Mouse (Mus musculus) MEL (cell line): ENCODE measurements around the gene Fam221b. TPM values are rescaled to one million over a fixed set of nuclear protein-coding genes. Genes with fewer than 3 reads are reported as not detected.

Experiments
- DNase-seq: peaks from one replicate; pipeline ENCODE4 v3.0.0; 2011; ENCODE audit warnings: low read depth, low spot score
- H3K27ac ChIP-seq: 2 replicates; pipeline ENCODE4 v1.5.1; 2012; ENCODE audit warnings: low read depth, mild to moderate bottlenecking, control low read depth, low read length, moderate library complexity; ENCODE audit not compliant: control insufficient read depth
- H3K27me3 ChIP-seq, 2 experiments: fragments of 150-350 bp in 1 of 2; sonication (generic) in 1 of 2; 2 replicates each; pipeline ENCODE4 v1.6.1; 2012; ENCODE audit warnings: low read length in 2 of 2, mild to moderate bottlenecking in 2 of 2, improper control_type of control experiment in 1 of 2, moderate library complexity in 1 of 2; ENCODE audit not compliant: insufficient read depth in 2 of 2, control insufficient read depth in 1 of 2
- H3K36me3 ChIP-seq, 2 experiments: 2 replicates each; pipeline ENCODE4 v1.6.1; 2012 to 2014; ENCODE audit warnings: low read length in 2 of 2, improper control_type of control experiment in 1 of 2, inconsistent platforms in 1 of 2, mild to moderate bottlenecking in 1 of 2; ENCODE audit not compliant: insufficient read depth in 2 of 2, control insufficient read depth in 1 of 2
- H3K4me1 ChIP-seq, 2 experiments: fragments of 150-350 bp in 1 of 2; sonication (generic) in 1 of 2; 2 replicates each; pipeline ENCODE4 v1.6.1; 2012; ENCODE audit warnings: low read length in 2 of 2, improper control_type of control experiment in 1 of 2, mild to moderate bottlenecking in 1 of 2; ENCODE audit not compliant: insufficient read depth in 2 of 2, control insufficient read depth in 1 of 2
- H3K4me3 ChIP-seq, 2 experiments: fragments of 150-350 bp in 1 of 2; sonication (generic) in 1 of 2; 2 replicates each; pipeline ENCODE4 v1.5.1; 2012; ENCODE audit warnings: low read depth in 2 of 2, low read length in 2 of 2, mild to moderate bottlenecking in 2 of 2, moderate library complexity in 2 of 2, control low read depth in 1 of 2, improper control_type of control experiment in 1 of 2; ENCODE audit not compliant: control insufficient read depth in 1 of 2, insufficient read depth in 1 of 2
- H3K79me2 ChIP-seq: 2 replicates; pipeline ENCODE4 v1.6.1; 2012; ENCODE audit warnings: mild to moderate bottlenecking, low read length, moderate library complexity; ENCODE audit not compliant: control insufficient read depth, poor library complexity, insufficient read depth
- H3K9ac ChIP-seq: 2 replicates; pipeline ENCODE4 v1.6.1; 2012; ENCODE audit warnings: low read depth, mild to moderate bottlenecking, control low read depth, low read length, moderate library complexity; ENCODE audit not compliant: control insufficient read depth, poor library complexity, severe bottlenecking
- H3K9me3 ChIP-seq: fragments of 150-350 bp; sonication (generic); replicated peaks from 2 replicates; pipeline ENCODE4 v1.6.1; 2012; ENCODE audit warnings: mild to moderate bottlenecking, low read length, improper control_type of control experiment, moderate library complexity; ENCODE audit not compliant: insufficient read depth
- BHLHE40 ChIP-seq: IDR thresholded peaks from 2 replicates; pipeline ENCODE4 v1.6.1; 2012; ENCODE audit warnings: low read depth, mild to moderate bottlenecking, inconsistent platforms, low read length, improper control_type of control experiment, borderline replicate concordance
- CHD2 ChIP-seq: IDR thresholded peaks from 2 replicates; pipeline ENCODE4 v1.6.1; 2011; ENCODE audit warnings: low read length, improper control_type of control experiment
- E2F4 ChIP-seq: IDR thresholded peaks from 2 replicates; pipeline ENCODE4 v1.6.1; 2011; ENCODE audit warnings: low read depth, low read length, improper control_type of control experiment, borderline replicate concordance
- ELF1 ChIP-seq: IDR thresholded peaks from 2 replicates; pipeline ENCODE4 v1.6.1; 2014; ENCODE audit warnings: low read depth, mild to moderate bottlenecking, inconsistent platforms, low read length, improper control_type of control experiment, moderate library complexity
- EP300 ChIP-seq, 2 experiments: IDR thresholded peaks; 2 replicates each; pipeline ENCODE4 v1.6.1; 2011; ENCODE audit warnings: improper control_type of control experiment in 2 of 2, low read length in 2 of 2, low read depth in 1 of 2, mild to moderate bottlenecking in 1 of 2
- ETS1 ChIP-seq: IDR thresholded peaks from 2 replicates; pipeline ENCODE4 v1.6.1; 2012; ENCODE audit warnings: low read depth, mild to moderate bottlenecking, inconsistent platforms, low read length, improper control_type of control experiment, moderate library complexity
- GABPA ChIP-seq: IDR thresholded peaks from 2 replicates; pipeline ENCODE4 v1.6.1; 2012; ENCODE audit warnings: low read depth, mild to moderate bottlenecking, inconsistent platforms, low read length, improper control_type of control experiment, moderate library complexity
- GATA1 ChIP-seq: IDR thresholded peaks from 2 replicates; pipeline ENCODE4 v1.6.1; 2011; ENCODE audit warnings: low read depth, low read length, improper control_type of control experiment
- MAX ChIP-seq: IDR thresholded peaks from 2 replicates; pipeline ENCODE4 v1.6.1; 2011; ENCODE audit warnings: low read length, improper control_type of control experiment
- MAZ ChIP-seq: IDR thresholded peaks from 2 replicates; pipeline ENCODE4 v1.6.1; 2012; ENCODE audit warnings: low read depth, mild to moderate bottlenecking, inconsistent platforms, low read length, improper control_type of control experiment
- MEF2A ChIP-seq: IDR thresholded peaks from 2 replicates; pipeline ENCODE4 v1.6.1; 2014; ENCODE audit warnings: low read depth, mild to moderate bottlenecking, inconsistent platforms, low read length, improper control_type of control experiment; ENCODE audit not compliant: poor library complexity, insufficient replicate concordance, severe bottlenecking; ENCODE audit errors: extremely low read depth
- MYB ChIP-seq: IDR thresholded peaks from 2 replicates; pipeline ENCODE4 v1.6.1; 2011; ENCODE audit warnings: mild to moderate bottlenecking, low read depth, low read length, improper control_type of control experiment
- MYC ChIP-seq: IDR thresholded peaks from 2 replicates; pipeline ENCODE4 v1.6.1; 2011; ENCODE audit warnings: low read depth, mild to moderate bottlenecking, low read length, improper control_type of control experiment, moderate library complexity
- NELFE ChIP-seq: IDR thresholded peaks from 2 replicates; pipeline ENCODE4 v1.6.1; 2011; ENCODE audit warnings: low read depth, low read length, improper control_type of control experiment
- NRF1 ChIP-seq: IDR thresholded peaks from 2 replicates; pipeline ENCODE4 v1.6.1; 2014; ENCODE audit warnings: low read depth, mild to moderate bottlenecking, inconsistent platforms, low read length, improper control_type of control experiment, moderate library complexity; ENCODE audit not compliant: poor library complexity, insufficient read depth, severe bottlenecking
- POLR2AphosphoS2 ChIP-seq: IDR thresholded peaks from 2 replicates; pipeline ENCODE4 v1.6.1; 2011; ENCODE audit warnings: low read length, improper control_type of control experiment
- TBP ChIP-seq: IDR thresholded peaks from 2 replicates; pipeline ENCODE4 v1.8.0; 2011; ENCODE audit warnings: low read depth, low read length, improper control_type of control experiment
- USF1 ChIP-seq: IDR thresholded peaks from 2 replicates; pipeline ENCODE4 v1.6.1; 2014; ENCODE audit warnings: low read depth, mild to moderate bottlenecking, inconsistent platforms, low read length, improper control_type of control experiment, moderate library complexity
- USF2 ChIP-seq, 2 experiments: IDR thresholded peaks; 2 replicates each; pipeline ENCODE4 v1.6.1; 2011 to 2012; ENCODE audit warnings: improper control_type of control experiment in 2 of 2, low read length in 2 of 2, borderline replicate concordance in 1 of 2, inconsistent platforms in 1 of 2, low read depth in 1 of 2, mild to moderate bottlenecking in 1 of 2; ENCODE audit not compliant: insufficient read depth in 1 of 2
- ZC3H11A ChIP-seq: IDR thresholded peaks from 2 replicates; pipeline ENCODE4 v1.6.1; 2012; ENCODE audit warnings: low read depth, mild to moderate bottlenecking, inconsistent platforms, low read length, improper control_type of control experiment
- ZKSCAN1 ChIP-seq: IDR thresholded peaks from 2 replicates; pipeline ENCODE4 v1.6.1; 2012; ENCODE audit warnings: low read depth, mild to moderate bottlenecking, inconsistent platforms, low read length, improper control_type of control experiment, moderate library complexity
- ZNF384 ChIP-seq: IDR thresholded peaks from 2 replicates; pipeline ENCODE4 v1.6.1; 2012; ENCODE audit warnings: low read depth, mild to moderate bottlenecking, inconsistent platforms, low read length, improper control_type of control experiment
- polyA plus RNA-seq, 2 experiments: library from polyadenylated mRNA; stranded (reverse) in 1 of 2; unstranded in 1 of 2; fragments of >175 nt in 1 of 2; fragments of >200 nt in 1 of 2; gene quantifications; 2 replicates each; pipeline versions ENCODE4 v1.2.1 to v1.2.4; 2012; ENCODE audit warnings: low replicate concordance in 2 of 2, low read depth in 1 of 2; ENCODE audit not compliant: insufficient read length in 2 of 2, insufficient read depth in 1 of 2, missing spikeins in 1 of 2
- total RNA-seq: library from RNA; depleted of rRNA; stranded (reverse); fragments of 300-350 nt; gene quantifications from 2 replicates; pipeline ENCODE4 v1.2.3, GENCODE M21; 2012

The Fam221b gene
- total and polyA plus RNA-seq, 3 experiments = 0.10 to 8.8 TPM; not detected in 1

DNA sequence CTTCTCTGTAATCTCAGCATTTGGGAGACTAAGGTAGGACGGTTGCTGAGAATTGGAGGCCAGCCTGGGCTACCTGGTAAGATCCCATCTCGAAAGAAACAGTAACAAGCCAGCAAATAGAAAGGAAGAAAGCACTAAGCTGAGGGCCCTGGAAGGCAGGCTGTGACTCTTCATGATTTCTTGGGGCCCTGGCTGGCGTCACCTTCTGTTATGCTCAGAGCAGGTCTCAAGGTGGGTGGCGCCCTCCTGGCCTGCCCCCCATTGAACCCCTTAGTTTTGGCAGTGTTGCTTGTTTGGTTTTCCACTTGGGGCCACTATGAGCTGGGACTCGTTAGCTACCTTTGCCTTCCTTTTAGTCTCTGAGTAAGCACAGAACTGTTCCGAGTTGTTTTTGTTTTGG is 32.2 kb downstream of the Fam221b start:
- TF ChIP-seq ZKSCAN1 (no peak), MAX (no peak), MAZ (no peak), CHD2 (no peak), USF2 (IDR thresholded peaks at IDR 0.05; ENCODE audit: borderline replicate concordance in 1 of 2, insufficient read depth in 1 of 2, low read depth in 1 of 2, low read length in 2 of 2) (no peak), GATA1 (no peak), POLR2AphosphoS2 (no peak)
- TF ChIP-seq, all 39 proteins: peak for 0
- no peaks in the 10 kb centered on the region for H3K9me3 ChIP-seq
- no peak overlapping the region for H3K9ac ChIP-seq
- peaks cover 2 to 3% of the 10 kb centered on the region in 2 experiments; a peak in 3 of 4 replicates for H3K27me3 ChIP-seq
- DNase-seq = no peak
- H3K36me3 ChIP-seq = no peaks in the 10 kb centered on the region
- no peaks in the 10 kb centered on the region for H3K79me2 ChIP-seq
- no peak overlapping the region for H3K4me3 ChIP-seq
- no peaks in the 10 kb centered on the region for H3K4me1 ChIP-seq
- no peak overlapping the region for H3K27ac ChIP-seq

DNA sequence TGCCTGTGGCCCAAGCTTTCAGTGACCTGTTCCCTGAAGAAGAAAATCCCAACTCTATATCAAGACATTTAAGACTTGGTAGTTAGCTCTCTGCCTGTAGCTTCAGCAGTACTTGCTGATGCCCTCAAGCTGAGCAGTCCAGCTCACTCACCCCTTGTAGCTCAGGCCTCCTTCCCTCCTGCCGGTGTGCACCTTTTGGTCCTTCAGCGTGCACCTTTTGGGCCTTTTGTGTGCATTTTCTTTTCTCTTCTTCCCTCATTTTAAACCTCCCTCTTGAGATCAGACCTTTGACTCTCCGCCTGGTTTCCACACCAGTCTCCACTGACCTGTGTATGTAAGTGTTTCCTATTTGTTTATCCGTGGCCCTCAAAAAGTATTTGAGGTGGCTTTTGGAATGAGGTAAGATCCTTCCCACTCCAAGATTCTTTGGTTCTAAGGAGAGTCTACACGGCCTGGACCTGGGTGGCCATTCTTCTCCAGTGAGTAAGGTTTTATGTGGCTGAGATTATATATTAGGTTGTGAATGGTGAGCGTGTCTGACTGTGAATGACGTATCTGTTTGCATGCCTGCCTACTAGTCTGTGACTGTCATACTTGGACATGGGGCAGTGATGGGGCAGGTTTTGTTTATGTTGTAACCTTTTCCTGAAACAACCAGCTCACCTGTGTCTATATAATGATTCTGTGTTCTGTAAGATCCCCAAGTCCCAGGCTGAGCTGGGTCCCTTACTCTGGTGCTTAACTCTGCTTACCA is 34.1 kb downstream of the Fam221b start:
- Histone ChIP-seq H3K79me2 (no peaks in the 10 kb centered on the region), H3K27ac (no peak overlapping the region), H3K9me3 (no peaks in the 10 kb centered on the region), H3K9ac (no peak overlapping the region), H3K27me3 (peaks cover 4 to 6% of the 10 kb centered on the region in 2 experiments), H3K36me3 (no peaks in the 10 kb centered on the region), H3K4me1 (no peaks in the 10 kb centered on the region; a peak in 1 of 4 replicates), H3K4me3 (no peak overlapping the region)
- TF ChIP-seq EP300 (IDR thresholded peaks at IDR 0.05; ENCODE audit: low read depth in 1 of 2, low read length in 2 of 2) (no peak), ZC3H11A (no peak), E2F4 (no peak), USF1 (no peak), GABPA (no peak), NRF1 (no peak), MYB (no peak), MAZ (no peak), ETS1 (no peak), POLR2AphosphoS2 (no peak), NELFE (no peak), MEF2A (no peak), ELF1 (no peak), TBP (no peak), MYC (no peak), MAX (no peak), ZNF384 (no peak), BHLHE40 (no peak)
- no peak for DNase-seq
